Mouse (Mus musculus) E14TG2a.4 (cell line): ENCODE data around the gene Tnfsf18.

Source experiments
- CTCF ChIP-seq: conservative IDR thresholded peaks from 2 replicates; pipeline ENCODE4 v1.5.1; 2014; ENCODE audit warnings: low read length
- POU5F1 ChIP-seq: IDR thresholded peaks from 2 replicates; pipeline ENCODE4 v1.6.1; 2014; ENCODE audit warnings: low read length, borderline replicate concordance

GRCm38 (mm10) chr1:161500811-161501146, 6.3 kb downstream of the Tnfsf18 start:
- TF ChIP-seq CTCF (no peak), POU5F1 (no peak)
